Mouse (Mus musculus): ENCODE measurements around the gene Ccdc71. TPM values are rescaled to one million over a fixed set of nuclear protein-coding genes. Genes with fewer than 3 reads are reported as not detected.

Ccdc71 gene
- polyA plus RNA-seq (2015; fragmentation: Nextera tagmentation; extraction: Ambion mirVana): 51.6 and 55.7 TPM in 2 replicates

DNA sequence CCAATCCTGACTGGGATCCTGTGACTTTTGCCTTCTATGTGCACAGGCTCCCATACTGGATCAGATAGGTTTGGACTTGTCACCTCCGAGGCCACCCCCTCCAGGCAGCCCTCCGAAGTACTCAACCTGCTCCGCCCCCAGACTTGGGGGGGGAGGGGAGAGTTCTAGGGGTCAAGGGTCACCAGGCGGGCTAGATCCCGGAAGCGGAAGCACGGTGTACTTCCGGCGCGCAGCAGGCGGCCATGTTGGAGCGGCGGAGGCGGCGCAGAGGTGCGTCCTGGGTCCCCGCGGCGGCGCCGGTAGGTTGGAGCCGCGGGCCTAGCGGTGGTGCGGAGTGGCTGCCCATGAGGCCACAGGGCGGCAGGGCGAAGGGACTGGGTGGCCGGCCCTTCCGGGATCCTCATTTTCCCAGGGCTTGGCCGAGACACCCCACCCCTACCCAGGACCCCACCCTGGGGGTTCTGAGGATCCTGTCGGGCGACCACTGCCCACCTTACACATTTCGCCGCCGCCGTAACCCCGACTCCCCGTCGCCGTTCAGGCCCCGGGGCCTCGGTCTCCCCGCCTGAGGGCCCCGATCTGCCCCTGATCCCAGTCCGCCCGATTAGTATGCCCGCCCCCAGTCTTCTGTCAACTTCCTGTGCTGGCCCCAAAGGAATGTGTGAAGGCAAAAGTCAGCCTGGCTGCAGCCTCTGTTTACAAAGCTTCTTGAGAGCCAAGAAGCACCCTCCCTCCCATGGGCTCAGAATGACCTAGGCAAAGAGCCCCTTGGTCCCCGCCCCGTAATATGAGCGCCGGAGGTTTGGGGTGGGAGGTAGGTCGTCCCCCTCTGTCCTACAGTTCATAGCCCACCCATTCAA lies at the start of gene Ccdc71:
Gene Ccdc71, plus strand, starts transcription at position 209 of the 860 bp plus-strand sequence.
- H3K9ac ChIP-seq (ENCODE audit: low read length): peak within 1 kb of the TSS; percentile 95
- peak; percentile 76 for ATAC-seq (ENCODE audit: insufficient read depth, low FRiP score)
- H3K27ac ChIP-seq (ENCODE audit: low read length): peak within 1 kb of the TSS; percentile 94
- H3K4me2 ChIP-seq (ENCODE audit: low read depth, low read length): peak within 1 kb of the TSS; percentile 80
- peak within 1 kb of the TSS; percentile 86 for H3K4me3 ChIP-seq (replicated peaks; ENCODE audit: low read length)
- H3K27me3 ChIP-seq (ENCODE audit: control insufficient read depth, insufficient read depth, low read length): no peaks in the 10 kb centered on the region
- no peaks in the 10 kb centered on the region for H3K9me3 ChIP-seq (replicated peaks; ENCODE audit: control insufficient read depth, low read length)
- under 1% methylated on average over 52 of the region's 52 CpGs for WGBS
- peaks cover 14% of the 10 kb centered on the region for H3K36me3 ChIP-seq (ENCODE audit: control insufficient read depth, insufficient read depth, low read length)
- peaks cover 20% of the 10 kb centered on the region for H3K4me1 ChIP-seq (ENCODE audit: control insufficient read depth, insufficient read depth, low read length)

DNA sequence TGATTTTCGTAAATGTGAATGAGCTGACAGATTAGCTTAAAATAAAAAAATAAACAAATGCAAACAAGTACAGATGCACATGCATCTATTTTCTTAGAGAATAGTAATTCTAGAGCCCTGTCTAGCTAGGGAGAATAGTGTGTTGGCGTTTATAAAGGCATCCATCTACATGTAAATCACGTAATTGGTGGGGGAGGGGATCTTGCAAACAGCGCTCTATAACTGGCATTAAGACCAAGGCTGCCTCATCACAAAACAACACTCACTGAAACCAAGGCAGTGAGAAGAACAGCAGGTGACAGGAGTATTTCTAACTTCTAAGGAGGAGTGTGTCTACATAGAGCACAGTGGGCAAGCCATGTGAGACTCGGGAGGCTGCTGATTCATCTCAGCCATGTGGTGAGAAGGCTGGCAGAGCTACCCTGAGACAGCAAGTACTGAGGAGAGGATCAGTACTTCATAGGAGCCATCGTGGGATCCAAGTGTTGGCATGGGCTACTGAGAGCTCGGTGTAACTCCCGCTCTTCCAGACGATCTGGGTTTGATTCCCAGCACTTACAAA lies 48.9 kb upstream of the Ccdc71 start:
- no peaks in the 10 kb centered on the region for H3K4me1 ChIP-seq (ENCODE audit: control insufficient read depth, insufficient read depth, low read length)
- no peak overlapping the region for H3K9ac ChIP-seq (ENCODE audit: low read length)
- H3K4me2 ChIP-seq (ENCODE audit: low read depth, low read length): no peak overlapping the region
- H3K9me3 ChIP-seq (replicated peaks; ENCODE audit: control insufficient read depth, low read length): no peaks in the 10 kb centered on the region
- H3K27me3 ChIP-seq (ENCODE audit: control insufficient read depth, insufficient read depth, low read length): no peaks in the 10 kb centered on the region
- no peak for ATAC-seq (ENCODE audit: insufficient read depth, low FRiP score)
- no peak overlapping the region for H3K27ac ChIP-seq (ENCODE audit: low read length)
- no peaks in the 10 kb centered on the region for H3K36me3 ChIP-seq (ENCODE audit: control insufficient read depth, insufficient read depth, low read length)
- H3K4me3 ChIP-seq (replicated peaks; ENCODE audit: low read length): no peak overlapping the region
- WGBS: 80% methylated on average over 9 of the region's 9 CpGs

- Histone ChIP-seq H3K27ac (ENCODE audit: low read length) (no peak overlapping the region), H3K27me3 (ENCODE audit: control insufficient read depth, insufficient read depth, low read length) (no peaks in the 10 kb centered on the region), H3K4me3 (replicated peaks; ENCODE audit: low read length) (no peak overlapping the region), H3K36me3 (ENCODE audit: control insufficient read depth, insufficient read depth, low read length) (no peaks in the 10 kb centered on the region), H3K4me2 (ENCODE audit: low read depth, low read length) (no peak overlapping the region), H3K9me3 (replicated peaks; ENCODE audit: control insufficient read depth, low read length) (no peaks in the 10 kb centered on the region), H3K9ac (ENCODE audit: low read length) (no peak overlapping the region), H3K4me1 (ENCODE audit: control insufficient read depth, insufficient read depth, low read length) (no peaks in the 10 kb centered on the region)
- ATAC-seq (ENCODE audit: insufficient read depth, low FRiP score): no peak
- 69% methylated on average over 1 of the region's 1 CpGs for WGBS
These were observed 48.1 kb upstream of the Ccdc71 start for GRCm38 (mm10) chr9:108412221-108412620.

GRCm38 (mm10) chr9:108428384-108428783 lies 31.9 kb upstream of the Ccdc71 start, which contains the start of gene Ccdc36:
Gene Ccdc36 (minus strand): TSS chr9:108428484.
- Histone ChIP-seq H3K36me3 (ENCODE audit: control insufficient read depth, insufficient read depth, low read length) (no peaks in the 10 kb centered on the region), H3K9ac (ENCODE audit: low read length) (no peak within 1 kb of the TSS), H3K4me1 (ENCODE audit: control insufficient read depth, insufficient read depth, low read length) (no peaks in the 10 kb centered on the region), H3K9me3 (replicated peaks; ENCODE audit: control insufficient read depth, low read length) (no peaks in the 10 kb centered on the region), H3K4me2 (ENCODE audit: low read depth, low read length) (no peak within 1 kb of the TSS), H3K27ac (ENCODE audit: low read length) (no peak within 1 kb of the TSS), H3K27me3 (ENCODE audit: control insufficient read depth, insufficient read depth, low read length) (no peaks in the 10 kb centered on the region), H3K4me3 (replicated peaks; ENCODE audit: low read length) (no peak within 1 kb of the TSS)
- ATAC-seq (ENCODE audit: insufficient read depth, low FRiP score): no peak

- peak overlapping the region; percentile 49; the same call in 1 of the 2 replicates for H3K9ac ChIP-seq (ENCODE audit: low read length)
- peak overlapping the region; percentile 31 for H3K4me3 ChIP-seq (replicated peaks; ENCODE audit: low read length)
- ATAC-seq (ENCODE audit: insufficient read depth, low FRiP score): peak; percentile 64; the same call in 1 of the 2 replicates
- no peaks in the 10 kb centered on the region for H3K9me3 ChIP-seq (replicated peaks; ENCODE audit: control insufficient read depth, low read length)
- no peaks in the 10 kb centered on the region for H3K4me1 ChIP-seq (ENCODE audit: control insufficient read depth, insufficient read depth, low read length)
- no peak overlapping the region for H3K27ac ChIP-seq (ENCODE audit: low read length)
- WGBS: 42% methylated on average over 32 of the region's 32 CpGs
- no peaks in the 10 kb centered on the region for H3K27me3 ChIP-seq (ENCODE audit: control insufficient read depth, insufficient read depth, low read length)
- H3K36me3 ChIP-seq (ENCODE audit: control insufficient read depth, insufficient read depth, low read length): no peaks in the 10 kb centered on the region
- peak overlapping the region; percentile 52 for H3K4me2 ChIP-seq (ENCODE audit: low read depth, low read length)
These were observed 28.8 kb upstream of the Ccdc71 start for GRCm38 (mm10) chr9:108431431-108432067.

- Histone ChIP-seq H3K4me2 (ENCODE audit: low read depth, low read length) (no peak within 1 kb of the TSS), H3K36me3 (ENCODE audit: control insufficient read depth, insufficient read depth, low read length) (no peaks in the 10 kb centered on the region), H3K4me1 (ENCODE audit: control insufficient read depth, insufficient read depth, low read length) (peaks cover 7% of the 10 kb centered on the region; the same call in 1 of the 2 replicates), H3K9ac (ENCODE audit: low read length) (no peak within 1 kb of the TSS), H3K27ac (ENCODE audit: low read length) (no peak within 1 kb of the TSS), H3K9me3 (replicated peaks; ENCODE audit: control insufficient read depth, low read length) (no peaks in the 10 kb centered on the region), H3K27me3 (ENCODE audit: control insufficient read depth, insufficient read depth, low read length) (no peaks in the 10 kb centered on the region), H3K4me3 (replicated peaks; ENCODE audit: low read length) (no peak within 1 kb of the TSS)
- no peak for ATAC-seq (ENCODE audit: insufficient read depth, low FRiP score)
- WGBS: 70% methylated on average over 3 of the region's 3 CpGs
These were observed 24.1 kb upstream of the Ccdc71 start, which contains the start of gene BC048562 for GRCm38 (mm10) chr9:108436182-108436581. Gene BC048562 (plus strand): TSS chr9:108436482.

GRCm38 (mm10) chr9:108439176-108439575 lies 21.2 kb upstream of the Ccdc71 start:
- H3K4me1 ChIP-seq (ENCODE audit: control insufficient read depth, insufficient read depth, low read length): peaks cover 7% of the 10 kb centered on the region; the same call in 1 of the 2 replicates
- ATAC-seq (ENCODE audit: insufficient read depth, low FRiP score): no peak

GRCm38 (mm10) chr9:108440485-108440884 lies 19.8 kb upstream of the Ccdc71 start:
- H3K9ac ChIP-seq (ENCODE audit: low read length): no peak overlapping the region
- ATAC-seq (ENCODE audit: insufficient read depth, low FRiP score): no peak
- WGBS: 70% methylated on average over 5 of the region's 5 CpGs
- H3K27ac ChIP-seq (ENCODE audit: low read length): no peak overlapping the region
- H3K9me3 ChIP-seq (replicated peaks; ENCODE audit: control insufficient read depth, low read length): no peaks in the 10 kb centered on the region
- H3K4me2 ChIP-seq (ENCODE audit: low read depth, low read length): no peak overlapping the region
- no peaks in the 10 kb centered on the region for H3K36me3 ChIP-seq (ENCODE audit: control insufficient read depth, insufficient read depth, low read length)
- no peaks in the 10 kb centered on the region for H3K27me3 ChIP-seq (ENCODE audit: control insufficient read depth, insufficient read depth, low read length)
- H3K4me1 ChIP-seq (ENCODE audit: control insufficient read depth, insufficient read depth, low read length): peaks cover 8% of the 10 kb centered on the region; the same call in 1 of the 2 replicates
- no peak overlapping the region for H3K4me3 ChIP-seq (replicated peaks; ENCODE audit: low read length)

More at GRCm38 (mm10) chr9:108439176-108439575, 21.2 kb upstream of the Ccdc71 start:
- H3K4me2 ChIP-seq (ENCODE audit: low read depth, low read length): no peak overlapping the region
- 74% methylated on average over 6 of the region's 6 CpGs for WGBS
- no peak overlapping the region for H3K4me3 ChIP-seq (replicated peaks; ENCODE audit: low read length)
- no peaks in the 10 kb centered on the region for H3K9me3 ChIP-seq (replicated peaks; ENCODE audit: control insufficient read depth, low read length)
- no peaks in the 10 kb centered on the region for H3K27me3 ChIP-seq (ENCODE audit: control insufficient read depth, insufficient read depth, low read length)
- no peaks in the 10 kb centered on the region for H3K36me3 ChIP-seq (ENCODE audit: control insufficient read depth, insufficient read depth, low read length)
- no peak overlapping the region for H3K9ac ChIP-seq (ENCODE audit: low read length)
- H3K27ac ChIP-seq (ENCODE audit: low read length): no peak overlapping the region
